Mouse (Mus musculus): ENCODE measurements around the gene Slamf7. TPM values are rescaled to one million over a fixed set of nuclear protein-coding genes. Genes with fewer than 3 reads are reported as not detected.
"Not testable (repeated sequence)": the region's sequence is repeated elsewhere in the genome, so short reads cannot be mapped to it uniquely, and the experiment has no call there.

Gene Slamf7
- polyA plus RNA-seq, 1 experiment from 2014 or later = 1.9 TPM

DNA sequence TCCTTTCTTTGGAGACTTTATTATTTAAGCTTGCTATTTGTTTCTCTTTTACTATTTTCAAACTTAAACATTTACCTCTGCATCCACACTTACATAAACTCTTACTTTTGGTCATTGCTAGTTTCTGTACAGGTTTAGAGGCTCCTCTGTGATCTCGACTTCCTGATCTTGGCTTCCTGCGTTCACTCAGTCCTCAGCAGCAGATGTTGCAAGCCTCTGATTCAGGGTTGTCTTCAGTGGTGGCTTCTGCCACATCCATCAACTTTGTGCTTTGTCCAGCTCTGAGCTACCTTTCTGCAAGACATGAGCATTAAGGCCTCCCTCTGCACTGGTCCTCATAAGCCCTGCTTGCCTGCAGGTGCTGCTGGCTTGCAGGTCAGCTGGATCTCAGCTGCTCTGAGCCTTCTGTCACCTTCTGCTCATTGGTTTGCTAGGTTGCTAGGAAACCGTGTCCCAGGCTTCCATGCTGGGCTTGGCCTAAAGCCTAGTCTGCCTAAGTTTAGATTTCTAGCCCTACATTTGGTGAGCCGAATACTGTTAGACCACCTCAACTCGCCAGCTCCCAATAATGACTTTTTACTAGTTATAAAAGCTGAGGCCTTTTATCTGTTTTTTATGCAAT, 20.1 kb upstream of the Slamf7 start:
- no peaks in the 10 kb centered on the region for H3K27me3 ChIP-seq (ENCODE audit: control insufficient read depth, insufficient read depth, low read depth, low read length)
- ATAC-seq (ENCODE audit: low read depth) = no peak
- 40% methylated on average over 5 of the region's 5 CpGs for WGBS (ENCODE audit: insufficient replicate concordance)
- no peak overlapping the region for H3K9ac ChIP-seq (ENCODE audit: low read depth, low read length)
- H3K36me3 ChIP-seq (ENCODE audit: control insufficient read depth, insufficient read depth) = no peaks in the 10 kb centered on the region
- no peak overlapping the region for H3K4me3 ChIP-seq (ENCODE audit: low read depth, low read length)
- H3K4me1 ChIP-seq (ENCODE audit: control insufficient read depth, low read depth, low read length) = no peaks in the 10 kb centered on the region; the same call in 1 of the 2 replicates
- no peak overlapping the region for H3K27ac ChIP-seq (ENCODE audit: low read length)
- no peaks in the 10 kb centered on the region for H3K9me3 ChIP-seq (replicated peaks; ENCODE audit: control insufficient read depth, low read length)
- no peak overlapping the region for H3K4me2 ChIP-seq (ENCODE audit: low read depth, low read length)

DNA sequence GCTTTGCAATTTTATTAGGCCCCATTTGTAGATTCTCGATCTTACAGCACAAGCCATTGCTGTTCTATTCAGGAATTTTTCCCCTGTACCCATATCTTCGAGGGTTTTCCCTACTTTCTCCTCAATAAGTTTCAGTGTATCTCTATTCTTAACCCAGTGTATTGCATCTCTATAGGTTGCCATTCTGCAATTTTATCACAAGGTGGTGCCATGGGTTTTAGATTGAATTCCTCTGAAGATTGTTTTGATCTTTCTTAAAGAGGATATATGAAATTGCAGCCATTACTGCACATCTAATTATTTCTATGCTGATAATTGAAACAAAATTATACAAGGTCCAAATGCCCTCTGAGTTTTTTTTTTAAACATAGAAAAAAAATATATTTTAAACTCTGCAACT, 19.6 kb upstream of the Slamf7 start:
- H3K4me1 ChIP-seq (ENCODE audit: control insufficient read depth, low read depth, low read length); H3K9me3 ChIP-seq (replicated peaks; ENCODE audit: control insufficient read depth, low read length); H3K4me3 ChIP-seq (ENCODE audit: low read depth, low read length); H3K27me3 ChIP-seq (ENCODE audit: control insufficient read depth, insufficient read depth, low read depth, low read length); H3K27ac ChIP-seq (ENCODE audit: low read length); ATAC-seq (ENCODE audit: low read depth); H3K9ac ChIP-seq (ENCODE audit: low read depth, low read length); H3K36me3 ChIP-seq (ENCODE audit: control insufficient read depth, insufficient read depth); H3K4me2 ChIP-seq (ENCODE audit: low read depth, low read length): not testable (repeated sequence)
- 42% methylated on average over 2 of the region's 2 CpGs for WGBS (ENCODE audit: insufficient replicate concordance)

DNA sequence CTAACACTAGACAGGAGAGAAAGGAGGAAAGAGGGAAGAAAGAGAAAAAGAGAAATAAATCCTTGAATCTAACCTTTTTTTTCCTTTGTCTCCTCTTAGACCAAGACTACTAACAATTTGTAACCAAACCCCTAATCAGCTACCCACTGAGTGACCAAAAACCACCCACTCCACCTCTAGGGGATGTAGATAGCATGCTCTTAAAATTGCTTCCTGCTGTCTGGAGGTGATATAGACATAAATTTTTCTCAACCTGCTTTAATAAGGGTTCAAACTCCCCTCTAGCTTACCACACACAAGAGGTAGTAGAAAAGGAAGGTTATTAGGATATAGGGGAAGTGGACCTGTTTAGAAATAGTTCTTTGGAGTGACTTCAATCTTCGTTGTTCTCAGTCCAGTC, 14.3 kb upstream of the Slamf7 start:
- no peak for ATAC-seq (ENCODE audit: low read depth)
- Histone ChIP-seq H3K27me3 (ENCODE audit: control insufficient read depth, insufficient read depth, low read depth, low read length) (no peaks in the 10 kb centered on the region), H3K4me2 (ENCODE audit: low read depth, low read length) (no peak overlapping the region), H3K9ac (ENCODE audit: low read depth, low read length) (no peak overlapping the region), H3K9me3 (replicated peaks; ENCODE audit: control insufficient read depth, low read length) (no peaks in the 10 kb centered on the region), H3K36me3 (ENCODE audit: control insufficient read depth, insufficient read depth) (no peaks in the 10 kb centered on the region), H3K4me1 (ENCODE audit: control insufficient read depth, low read depth, low read length) (no peaks in the 10 kb centered on the region), H3K27ac (ENCODE audit: low read length) (no peak overlapping the region), H3K4me3 (ENCODE audit: low read depth, low read length) (no peak overlapping the region)
- 51% methylated on average over 1 of the region's 1 CpGs for WGBS (ENCODE audit: insufficient replicate concordance)

DNA sequence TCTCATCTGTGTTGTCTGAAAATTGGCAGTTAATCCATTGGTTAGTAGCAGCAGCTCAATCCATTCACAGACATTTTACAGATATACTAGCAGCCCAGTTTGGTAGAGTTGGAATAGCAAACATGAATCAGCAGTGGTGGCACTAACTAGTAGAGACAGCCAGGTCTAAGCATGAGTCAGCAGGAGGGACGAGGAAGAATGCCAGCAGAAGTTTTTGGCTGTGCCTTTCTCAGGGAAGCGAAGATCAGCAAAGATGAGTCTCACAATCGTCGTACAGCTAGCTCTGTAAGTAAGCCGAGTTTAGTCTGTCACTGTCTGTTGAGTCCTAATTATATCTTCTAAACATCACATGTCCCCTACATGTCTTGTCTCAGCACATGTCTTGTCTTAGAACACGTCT, 13.5 kb upstream of the Slamf7 start:
- 67% methylated on average over 6 of the region's 6 CpGs for WGBS (ENCODE audit: insufficient replicate concordance)
- Histone ChIP-seq H3K4me1 (ENCODE audit: control insufficient read depth, low read depth, low read length) (no peaks in the 10 kb centered on the region), H3K4me2 (ENCODE audit: low read depth, low read length) (no peak overlapping the region), H3K27ac (ENCODE audit: low read length) (no peak overlapping the region), H3K9me3 (replicated peaks; ENCODE audit: control insufficient read depth, low read length) (no peaks in the 10 kb centered on the region), H3K4me3 (ENCODE audit: low read depth, low read length) (no peak overlapping the region), H3K9ac (ENCODE audit: low read depth, low read length) (no peak overlapping the region), H3K36me3 (ENCODE audit: control insufficient read depth, insufficient read depth) (no peaks in the 10 kb centered on the region), H3K27me3 (ENCODE audit: control insufficient read depth, insufficient read depth, low read depth, low read length) (no peaks in the 10 kb centered on the region)
- no peak for ATAC-seq (ENCODE audit: low read depth)

DNA sequence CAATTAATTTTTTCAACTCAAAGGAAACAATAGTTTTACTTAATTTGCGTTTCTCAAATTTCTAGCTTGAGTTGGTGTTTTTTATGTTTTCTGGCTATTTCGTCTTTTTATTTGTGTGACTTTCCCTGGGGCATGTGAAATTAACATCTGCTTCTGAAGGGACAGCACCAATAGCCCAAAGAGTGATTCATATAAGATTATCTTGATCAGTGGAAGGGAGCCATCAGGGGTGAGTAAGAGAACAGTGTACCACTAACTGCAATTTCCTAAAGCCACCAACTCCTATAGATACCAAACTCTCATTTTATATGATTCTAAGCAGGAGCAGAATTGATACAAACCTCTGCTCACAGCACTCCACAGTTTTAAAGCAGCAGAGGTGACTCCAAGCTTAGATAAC, 10.9 kb upstream of the Slamf7 start:
- no peak for ATAC-seq (ENCODE audit: low read depth)
- WGBS (ENCODE audit: insufficient replicate concordance) = 75% methylated on average over 2 of the region's 2 CpGs
- Histone ChIP-seq H3K27me3 (ENCODE audit: control insufficient read depth, insufficient read depth, low read depth, low read length) (no peaks in the 10 kb centered on the region), H3K4me3 (ENCODE audit: low read depth, low read length) (no peak overlapping the region), H3K9me3 (replicated peaks; ENCODE audit: control insufficient read depth, low read length) (no peaks in the 10 kb centered on the region), H3K36me3 (ENCODE audit: control insufficient read depth, insufficient read depth) (no peaks in the 10 kb centered on the region), H3K27ac (ENCODE audit: low read length) (no peak overlapping the region), H3K9ac (ENCODE audit: low read depth, low read length) (no peak overlapping the region), H3K4me1 (ENCODE audit: control insufficient read depth, low read depth, low read length) (no peaks in the 10 kb centered on the region), H3K4me2 (ENCODE audit: low read depth, low read length) (no peak overlapping the region)

DNA sequence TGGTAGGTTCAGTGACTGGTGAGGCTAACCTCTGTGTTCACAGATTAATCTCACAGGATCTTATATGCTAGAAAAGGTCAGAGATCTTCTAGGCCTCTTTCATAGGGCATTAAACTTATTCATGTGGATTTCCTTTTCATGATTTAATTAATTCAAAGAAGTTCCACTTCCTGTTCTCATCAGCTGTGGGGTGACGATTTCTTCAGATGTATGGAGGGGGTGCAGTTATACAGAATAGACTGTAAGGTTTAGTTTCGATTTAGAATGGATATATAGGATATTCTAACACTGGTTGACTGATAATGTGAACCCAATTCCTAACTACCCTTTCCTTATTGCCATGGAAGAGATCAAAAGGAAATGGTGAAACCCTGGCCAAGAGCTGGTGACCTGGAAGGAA, 8.6 kb upstream of the Slamf7 start:
- Histone ChIP-seq H3K4me1 (ENCODE audit: control insufficient read depth, low read depth, low read length) (no peaks in the 10 kb centered on the region), H3K9me3 (replicated peaks; ENCODE audit: control insufficient read depth, low read length) (no peaks in the 10 kb centered on the region), H3K36me3 (ENCODE audit: control insufficient read depth, insufficient read depth) (no peaks in the 10 kb centered on the region), H3K9ac (ENCODE audit: low read depth, low read length) (no peak overlapping the region), H3K4me3 (ENCODE audit: low read depth, low read length) (no peak overlapping the region), H3K27me3 (ENCODE audit: control insufficient read depth, insufficient read depth, low read depth, low read length) (no peaks in the 10 kb centered on the region), H3K27ac (ENCODE audit: low read length) (no peak overlapping the region), H3K4me2 (ENCODE audit: low read depth, low read length) (no peak overlapping the region)
- 51% methylated on average over 2 of the region's 2 CpGs for WGBS (ENCODE audit: insufficient replicate concordance)
- no peak for ATAC-seq (ENCODE audit: low read depth)

DNA sequence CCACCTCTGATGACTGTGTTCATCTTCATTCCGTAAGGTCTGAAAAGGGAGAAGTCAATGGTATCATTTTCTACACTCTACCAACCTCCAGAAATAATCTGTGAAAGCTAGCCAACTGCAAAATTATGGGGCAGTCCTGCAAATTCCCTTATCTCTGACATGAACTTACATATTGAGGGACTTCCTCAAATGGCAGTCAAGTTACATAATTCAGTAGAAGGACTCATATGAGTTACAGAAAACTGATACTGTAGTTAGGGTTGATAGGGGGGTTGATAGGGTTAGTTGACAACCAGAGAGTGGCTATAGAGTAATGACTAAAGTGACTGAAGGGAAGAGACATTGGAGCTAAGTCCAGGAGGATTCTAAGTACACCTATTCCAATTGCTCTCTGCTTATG, 7.6 kb upstream of the Slamf7 start:
- Histone ChIP-seq H3K4me3 (ENCODE audit: low read depth, low read length) (no peak overlapping the region), H3K36me3 (ENCODE audit: control insufficient read depth, insufficient read depth) (no peaks in the 10 kb centered on the region), H3K9me3 (replicated peaks; ENCODE audit: control insufficient read depth, low read length) (no peaks in the 10 kb centered on the region), H3K4me2 (ENCODE audit: low read depth, low read length) (no peak overlapping the region), H3K27ac (ENCODE audit: low read length) (no peak overlapping the region), H3K27me3 (ENCODE audit: control insufficient read depth, insufficient read depth, low read depth, low read length) (no peaks in the 10 kb centered on the region), H3K4me1 (ENCODE audit: control insufficient read depth, low read depth, low read length) (no peaks in the 10 kb centered on the region), H3K9ac (ENCODE audit: low read depth, low read length) (no peak overlapping the region)
- 26% methylated on average over 1 of the region's 1 CpGs for WGBS (ENCODE audit: insufficient replicate concordance)
- no peak for ATAC-seq (ENCODE audit: low read depth)

DNA sequence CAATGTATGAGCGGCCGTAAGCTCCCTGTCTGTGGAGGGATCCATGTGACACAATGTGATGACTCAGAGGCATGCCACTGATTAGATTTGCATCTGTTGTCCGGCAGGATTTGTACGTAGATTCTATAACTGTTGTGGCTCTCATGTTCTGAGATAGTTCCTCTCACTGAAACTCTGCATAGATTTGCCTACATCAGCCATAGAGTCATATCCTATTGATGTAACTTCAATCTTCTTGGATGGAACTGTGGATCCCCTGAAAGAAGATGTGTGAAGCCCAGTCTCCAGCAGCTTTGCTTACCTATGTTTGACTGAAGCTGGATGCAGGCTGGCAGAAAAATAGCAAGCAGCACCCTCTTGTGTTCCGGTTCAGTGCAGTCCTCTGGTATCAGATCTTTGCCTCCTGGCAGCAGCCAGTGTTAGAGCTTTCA, 5.7 kb upstream of the Slamf7 start:
- no peaks in the 10 kb centered on the region for H3K36me3 ChIP-seq (ENCODE audit: control insufficient read depth, insufficient read depth)
- no peak for ATAC-seq (ENCODE audit: low read depth)
- 39% methylated on average over 5 of the region's 5 CpGs for WGBS (ENCODE audit: insufficient replicate concordance)

DNA sequence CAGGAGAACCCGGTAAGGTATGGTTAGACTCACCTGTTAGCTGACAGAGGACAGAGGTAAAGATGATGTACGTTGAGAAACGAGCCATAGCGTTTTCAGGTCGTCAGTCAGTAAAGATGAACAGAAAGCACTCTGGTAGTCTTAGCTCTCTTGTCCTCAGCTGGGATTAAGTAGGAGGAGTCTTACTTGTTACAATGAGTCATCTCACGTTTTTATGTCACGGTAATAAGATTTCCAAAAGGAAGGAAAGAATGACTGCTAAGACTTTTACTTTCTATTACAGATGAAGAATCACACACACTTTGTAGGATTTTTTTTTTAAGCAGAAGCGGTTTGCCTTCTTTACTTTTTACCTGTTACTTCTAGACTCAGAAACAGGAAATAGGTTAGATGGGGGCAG, 4.0 kb downstream of the Slamf7 start:
- no peak overlapping the region for H3K27ac ChIP-seq (ENCODE audit: low read length)
- H3K9me3 ChIP-seq (replicated peaks; ENCODE audit: control insufficient read depth, low read length) = no peaks in the 10 kb centered on the region
- H3K4me2 ChIP-seq (ENCODE audit: low read depth, low read length) = no peak overlapping the region
- H3K4me3 ChIP-seq (ENCODE audit: low read depth, low read length) = no peak overlapping the region
- no peaks in the 10 kb centered on the region for H3K36me3 ChIP-seq (ENCODE audit: control insufficient read depth, insufficient read depth)
- ATAC-seq (ENCODE audit: low read depth) = no peak
- H3K27me3 ChIP-seq (ENCODE audit: control insufficient read depth, insufficient read depth, low read depth, low read length) = no peaks in the 10 kb centered on the region
- H3K4me1 ChIP-seq (ENCODE audit: control insufficient read depth, low read depth, low read length) = no peaks in the 10 kb centered on the region; the same call in 1 of the 2 replicates
- H3K9ac ChIP-seq (ENCODE audit: low read depth, low read length) = no peak overlapping the region
- 53% methylated on average over 8 of the region's 8 CpGs for WGBS (ENCODE audit: insufficient replicate concordance)

More for the DNA sequence above, 5.7 kb upstream of the Slamf7 start:
- Histone ChIP-seq H3K9ac (ENCODE audit: low read depth, low read length) (no peak overlapping the region), H3K27ac (ENCODE audit: low read length) (no peak overlapping the region), H3K9me3 (replicated peaks; ENCODE audit: control insufficient read depth, low read length) (no peaks in the 10 kb centered on the region), H3K4me3 (ENCODE audit: low read depth, low read length) (no peak overlapping the region), H3K27me3 (ENCODE audit: control insufficient read depth, insufficient read depth, low read depth, low read length) (no peaks in the 10 kb centered on the region), H3K4me2 (ENCODE audit: low read depth, low read length) (no peak overlapping the region), H3K4me1 (ENCODE audit: control insufficient read depth, low read depth, low read length) (no peaks in the 10 kb centered on the region)

All from liver, embryonic 16.5 days (tissue).